Mouse (Mus musculus) MEL (cell line): Measurements from ENCODE around the gene Fam222b. TPM values are rescaled to one million over a fixed set of nuclear protein-coding genes. Genes with fewer than 3 reads are reported as not detected.

ENCODE experiments used
- DNase-seq: peaks from one replicate; pipeline ENCODE4 v3.0.0; 2011; ENCODE audit warnings: low read depth, low spot score
- H3K27ac ChIP-seq: 2 replicates; pipeline ENCODE4 v1.5.1; 2012; ENCODE audit warnings: low read depth, mild to moderate bottlenecking, control low read depth, low read length, moderate library complexity; ENCODE audit not compliant: control insufficient read depth
- H3K27me3 ChIP-seq, 2 experiments: fragments of 150-350 bp in 1 of 2; sonication (generic) in 1 of 2; 2 replicates each; pipeline ENCODE4 v1.6.1; 2012; ENCODE audit warnings: low read length in 2 of 2, mild to moderate bottlenecking in 2 of 2, improper control_type of control experiment in 1 of 2, moderate library complexity in 1 of 2; ENCODE audit not compliant: insufficient read depth in 2 of 2, control insufficient read depth in 1 of 2
- H3K36me3 ChIP-seq, 2 experiments: 2 replicates each; pipeline ENCODE4 v1.6.1; 2012 to 2014; ENCODE audit warnings: low read length in 2 of 2, improper control_type of control experiment in 1 of 2, inconsistent platforms in 1 of 2, mild to moderate bottlenecking in 1 of 2; ENCODE audit not compliant: insufficient read depth in 2 of 2, control insufficient read depth in 1 of 2
- H3K4me1 ChIP-seq, 2 experiments: fragments of 150-350 bp in 1 of 2; sonication (generic) in 1 of 2; 2 replicates each; pipeline ENCODE4 v1.6.1; 2012; ENCODE audit warnings: low read length in 2 of 2, improper control_type of control experiment in 1 of 2, mild to moderate bottlenecking in 1 of 2; ENCODE audit not compliant: insufficient read depth in 2 of 2, control insufficient read depth in 1 of 2
- H3K4me3 ChIP-seq, 2 experiments: fragments of 150-350 bp in 1 of 2; sonication (generic) in 1 of 2; 2 replicates each; pipeline ENCODE4 v1.5.1; 2012; ENCODE audit warnings: low read depth in 2 of 2, low read length in 2 of 2, mild to moderate bottlenecking in 2 of 2, moderate library complexity in 2 of 2, control low read depth in 1 of 2, improper control_type of control experiment in 1 of 2; ENCODE audit not compliant: control insufficient read depth in 1 of 2, insufficient read depth in 1 of 2
- H3K79me2 ChIP-seq: 2 replicates; pipeline ENCODE4 v1.6.1; 2012; ENCODE audit warnings: mild to moderate bottlenecking, low read length, moderate library complexity; ENCODE audit not compliant: control insufficient read depth, poor library complexity, insufficient read depth
- H3K9ac ChIP-seq: 2 replicates; pipeline ENCODE4 v1.6.1; 2012; ENCODE audit warnings: low read depth, mild to moderate bottlenecking, control low read depth, low read length, moderate library complexity; ENCODE audit not compliant: control insufficient read depth, poor library complexity, severe bottlenecking
- H3K9me3 ChIP-seq: fragments of 150-350 bp; sonication (generic); replicated peaks from 2 replicates; pipeline ENCODE4 v1.6.1; 2012; ENCODE audit warnings: mild to moderate bottlenecking, low read length, improper control_type of control experiment, moderate library complexity; ENCODE audit not compliant: insufficient read depth
- BHLHE40 ChIP-seq: IDR thresholded peaks from 2 replicates; pipeline ENCODE4 v1.6.1; 2012; ENCODE audit warnings: low read depth, mild to moderate bottlenecking, inconsistent platforms, low read length, improper control_type of control experiment, borderline replicate concordance
- CHD1 ChIP-seq: IDR thresholded peaks from 2 replicates; pipeline ENCODE4 v1.6.1; 2012; ENCODE audit warnings: low read depth, mild to moderate bottlenecking, inconsistent platforms, low read length, improper control_type of control experiment
- CHD2 ChIP-seq: IDR thresholded peaks from 2 replicates; pipeline ENCODE4 v1.6.1; 2011; ENCODE audit warnings: low read length, improper control_type of control experiment
- CTCF ChIP-seq, 3 experiments: IDR thresholded peaks in 2 of 3; conservative IDR thresholded peaks in 1 of 3; 2 replicates each; pipeline ENCODE4 v1.5.1; 2011 to 2012; ENCODE audit warnings: low read length in 3 of 3, low read depth in 2 of 3, mild to moderate bottlenecking in 2 of 3, improper control_type of control experiment in 1 of 3, inconsistent platforms in 1 of 3, mixed read lengths in 1 of 3, moderate library complexity in 1 of 3; ENCODE audit not compliant: control insufficient read depth in 1 of 3, insufficient read depth in 1 of 3, poor library complexity in 1 of 3, severe bottlenecking in 1 of 3
- ELF1 ChIP-seq: IDR thresholded peaks from 2 replicates; pipeline ENCODE4 v1.6.1; 2014; ENCODE audit warnings: low read depth, mild to moderate bottlenecking, inconsistent platforms, low read length, improper control_type of control experiment, moderate library complexity
- EP300 ChIP-seq, 2 experiments: IDR thresholded peaks; 2 replicates each; pipeline ENCODE4 v1.6.1; 2011; ENCODE audit warnings: improper control_type of control experiment in 2 of 2, low read length in 2 of 2, low read depth in 1 of 2, mild to moderate bottlenecking in 1 of 2
- ETS1 ChIP-seq: IDR thresholded peaks from 2 replicates; pipeline ENCODE4 v1.6.1; 2012; ENCODE audit warnings: low read depth, mild to moderate bottlenecking, inconsistent platforms, low read length, improper control_type of control experiment, moderate library complexity
- GABPA ChIP-seq: IDR thresholded peaks from 2 replicates; pipeline ENCODE4 v1.6.1; 2012; ENCODE audit warnings: low read depth, mild to moderate bottlenecking, inconsistent platforms, low read length, improper control_type of control experiment, moderate library complexity
- GATA1 ChIP-seq: IDR thresholded peaks from 2 replicates; pipeline ENCODE4 v1.6.1; 2011; ENCODE audit warnings: low read depth, low read length, improper control_type of control experiment
- HCFC1 ChIP-seq: IDR thresholded peaks from 2 replicates; pipeline ENCODE4 v1.6.1; 2012; ENCODE audit warnings: low read depth, mild to moderate bottlenecking, inconsistent platforms, low read length, improper control_type of control experiment, moderate library complexity
- JUND ChIP-seq: IDR thresholded peaks from 2 replicates; pipeline ENCODE4 v1.6.1; 2011; ENCODE audit warnings: low read depth, mild to moderate bottlenecking, improper control_type of control experiment, low read length
- KAT2A ChIP-seq: conservative IDR thresholded peaks from 2 replicates; pipeline ENCODE4 v1.6.1; 2012; ENCODE audit warnings: low read depth, low read length, improper control_type of control experiment, inconsistent platforms
- MAFK ChIP-seq: IDR thresholded peaks from 2 replicates; pipeline ENCODE4 v1.6.1; 2011; ENCODE audit warnings: low read depth, mild to moderate bottlenecking, low read length, improper control_type of control experiment, borderline replicate concordance
- MAX ChIP-seq: IDR thresholded peaks from 2 replicates; pipeline ENCODE4 v1.6.1; 2011; ENCODE audit warnings: low read length, improper control_type of control experiment
- MAZ ChIP-seq: IDR thresholded peaks from 2 replicates; pipeline ENCODE4 v1.6.1; 2012; ENCODE audit warnings: low read depth, mild to moderate bottlenecking, inconsistent platforms, low read length, improper control_type of control experiment
- MEF2A ChIP-seq: IDR thresholded peaks from 2 replicates; pipeline ENCODE4 v1.6.1; 2014; ENCODE audit warnings: low read depth, mild to moderate bottlenecking, inconsistent platforms, low read length, improper control_type of control experiment; ENCODE audit not compliant: poor library complexity, insufficient replicate concordance, severe bottlenecking; ENCODE audit errors: extremely low read depth
- MXI1 ChIP-seq: IDR thresholded peaks from 2 replicates; pipeline ENCODE4 v1.6.1; 2011; ENCODE audit warnings: mild to moderate bottlenecking, low read depth, low read length, improper control_type of control experiment
- MYB ChIP-seq: IDR thresholded peaks from 2 replicates; pipeline ENCODE4 v1.6.1; 2011; ENCODE audit warnings: mild to moderate bottlenecking, low read depth, low read length, improper control_type of control experiment
- MYC ChIP-seq: IDR thresholded peaks from 2 replicates; pipeline ENCODE4 v1.6.1; 2011; ENCODE audit warnings: low read depth, mild to moderate bottlenecking, low read length, improper control_type of control experiment, moderate library complexity
- NELFE ChIP-seq: IDR thresholded peaks from 2 replicates; pipeline ENCODE4 v1.6.1; 2011; ENCODE audit warnings: low read depth, low read length, improper control_type of control experiment
- NRF1 ChIP-seq: IDR thresholded peaks from 2 replicates; pipeline ENCODE4 v1.6.1; 2014; ENCODE audit warnings: low read depth, mild to moderate bottlenecking, inconsistent platforms, low read length, improper control_type of control experiment, moderate library complexity; ENCODE audit not compliant: poor library complexity, insufficient read depth, severe bottlenecking
- POLR2AphosphoS2 ChIP-seq: IDR thresholded peaks from 2 replicates; pipeline ENCODE4 v1.6.1; 2011; ENCODE audit warnings: low read length, improper control_type of control experiment
- POLR2AphosphoS5 ChIP-seq: IDR thresholded peaks from 2 replicates; pipeline ENCODE4 v1.6.1; 2012; ENCODE audit warnings: low read depth, borderline replicate concordance, mild to moderate bottlenecking, inconsistent platforms, low read length, moderate library complexity, mixed read lengths
- RAD21 ChIP-seq: IDR thresholded peaks from 2 replicates; pipeline ENCODE4 v1.6.1; 2011; ENCODE audit warnings: mild to moderate bottlenecking, low read depth, low read length, improper control_type of control experiment
- RCOR1 ChIP-seq: IDR thresholded peaks from 2 replicates; pipeline ENCODE4 v1.6.1; 2012; ENCODE audit warnings: low read depth, mild to moderate bottlenecking, inconsistent platforms, low read length, improper control_type of control experiment
- SIN3A ChIP-seq: IDR thresholded peaks from 2 replicates; pipeline ENCODE4 v1.6.1; 2012; ENCODE audit warnings: low read length, improper control_type of control experiment, inconsistent platforms
- SMC3 ChIP-seq: IDR thresholded peaks from 2 replicates; pipeline ENCODE4 v1.6.1; 2011; ENCODE audit warnings: low read depth, low read length, improper control_type of control experiment
- TAL1 ChIP-seq: IDR thresholded peaks from 2 replicates; pipeline ENCODE4 v1.6.1; 2012; ENCODE audit warnings: mild to moderate bottlenecking, inconsistent platforms, low read length, moderate library complexity, mixed read lengths
- TBP ChIP-seq: IDR thresholded peaks from 2 replicates; pipeline ENCODE4 v1.8.0; 2011; ENCODE audit warnings: low read depth, low read length, improper control_type of control experiment
- UBTF ChIP-seq: IDR thresholded peaks from 2 replicates; pipeline ENCODE4 v1.6.1; 2012; ENCODE audit warnings: low read depth, mild to moderate bottlenecking, inconsistent platforms, low read length, improper control_type of control experiment, moderate library complexity, borderline replicate concordance; ENCODE audit not compliant: insufficient read depth
- USF1 ChIP-seq: IDR thresholded peaks from 2 replicates; pipeline ENCODE4 v1.6.1; 2014; ENCODE audit warnings: low read depth, mild to moderate bottlenecking, inconsistent platforms, low read length, improper control_type of control experiment, moderate library complexity
- USF2 ChIP-seq, 2 experiments: IDR thresholded peaks; 2 replicates each; pipeline ENCODE4 v1.6.1; 2011 to 2012; ENCODE audit warnings: improper control_type of control experiment in 2 of 2, low read length in 2 of 2, borderline replicate concordance in 1 of 2, inconsistent platforms in 1 of 2, low read depth in 1 of 2, mild to moderate bottlenecking in 1 of 2; ENCODE audit not compliant: insufficient read depth in 1 of 2
- ZKSCAN1 ChIP-seq: IDR thresholded peaks from 2 replicates; pipeline ENCODE4 v1.6.1; 2012; ENCODE audit warnings: low read depth, mild to moderate bottlenecking, inconsistent platforms, low read length, improper control_type of control experiment, moderate library complexity
- ZMIZ1 ChIP-seq: IDR thresholded peaks from 2 replicates; pipeline ENCODE4 v1.6.1; 2012; ENCODE audit warnings: low read depth, mild to moderate bottlenecking, inconsistent platforms, low read length, improper control_type of control experiment, moderate library complexity
- ZNF384 ChIP-seq: IDR thresholded peaks from 2 replicates; pipeline ENCODE4 v1.6.1; 2012; ENCODE audit warnings: low read depth, mild to moderate bottlenecking, inconsistent platforms, low read length, improper control_type of control experiment
- polyA plus RNA-seq, 2 experiments: library from polyadenylated mRNA; stranded (reverse) in 1 of 2; unstranded in 1 of 2; fragments of >175 nt in 1 of 2; fragments of >200 nt in 1 of 2; gene quantifications; 2 replicates each; pipeline versions ENCODE4 v1.2.1 to v1.2.4; 2012; ENCODE audit warnings: low replicate concordance in 2 of 2, low read depth in 1 of 2; ENCODE audit not compliant: insufficient read length in 2 of 2, insufficient read depth in 1 of 2, missing spikeins in 1 of 2
- total RNA-seq: library from RNA; depleted of rRNA; stranded (reverse); fragments of 300-350 nt; gene quantifications from 2 replicates; pipeline ENCODE4 v1.2.3, GENCODE M21; 2012

Gene Fam222b
- total and polyA plus RNA-seq, 3 experiments: 2.4 to 8.1 TPM; not detected in 1

DNA sequence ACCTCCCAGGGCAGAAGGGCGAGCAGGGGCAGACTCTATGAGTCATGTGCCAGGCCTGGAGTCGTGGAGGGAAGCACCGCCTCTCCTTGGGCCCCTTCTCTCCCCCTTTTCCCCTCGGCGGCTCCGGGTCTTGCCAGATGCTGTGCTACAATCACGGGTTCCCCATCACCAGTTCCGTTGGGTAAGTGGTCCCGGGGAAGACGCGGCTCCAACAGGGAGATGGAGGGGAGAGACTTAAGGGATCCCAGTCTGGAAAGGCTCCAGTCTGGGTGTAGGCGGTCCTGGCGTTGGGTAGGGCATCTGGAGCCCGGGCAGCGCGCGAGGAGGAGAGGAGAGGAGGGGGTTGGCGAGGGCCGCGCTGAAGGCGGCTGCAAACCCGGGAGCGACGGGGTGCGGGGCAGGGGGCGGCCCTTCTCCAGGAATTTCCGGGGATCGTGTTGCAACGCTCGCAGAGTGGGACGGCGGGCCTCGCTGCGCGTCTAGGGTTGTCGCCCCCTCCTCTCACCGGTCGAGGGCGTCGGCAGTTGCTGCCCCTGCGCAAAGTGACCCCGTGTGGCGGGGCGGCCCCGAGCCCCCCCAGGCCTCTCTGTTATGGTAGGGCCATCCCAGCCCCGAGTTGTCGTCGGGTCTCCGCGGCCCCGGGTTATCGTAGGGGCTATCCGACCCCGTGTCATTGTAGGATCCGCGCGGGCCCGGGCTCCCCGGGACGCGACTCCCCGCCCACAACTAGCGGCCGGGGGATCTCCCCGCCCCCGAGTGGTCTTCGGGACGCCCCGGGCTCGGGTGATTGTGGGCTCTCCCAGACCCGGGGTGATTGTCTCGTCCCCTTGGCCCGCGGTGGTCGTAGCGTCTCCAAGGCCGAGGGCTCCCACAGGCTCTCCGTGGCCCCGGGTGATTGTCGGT, 94.1 kb downstream of the Fam222b start, which contains the start of gene Rab34:
TSS of gene Rab34 (plus strand) at position 100 of the 903 bp plus-strand sequence.
- peaks cover 0 to 6% of the 10 kb centered on the region in 2 experiments; a peak in 1 of 4 replicates for H3K27me3 ChIP-seq
- no peaks in the 10 kb centered on the region for H3K9me3 ChIP-seq
- peaks cover 9% of the 10 kb centered on the region; the same call in 1 of the 2 replicates for H3K79me2 ChIP-seq
- DNase-seq: peak; percentile 57
- peaks cover 0 to 12% of the 10 kb centered on the region in 2 experiments; a peak in 2 of 4 replicates for H3K4me1 ChIP-seq
- peak within 1 kb of the TSS; percentile 72 to 73 for H3K4me3 ChIP-seq
- H3K27ac ChIP-seq: no peak within 1 kb of the TSS
- H3K36me3 ChIP-seq: peaks cover 0 to 6% of the 10 kb centered on the region in 2 experiments; a peak in 3 of 4 replicates
- H3K9ac ChIP-seq: peak within 1 kb of the TSS; percentile 88
- TF ChIP-seq HCFC1 (no peak; the same call in 1 of the 2 replicates), CHD1 (no peak), SIN3A (no peak; the same call in 1 of the 2 replicates), JUND (no peak), ELF1 (no peak), MEF2A (no peak), ETS1 (no peak), MAX (no peak), TAL1 (no peak), CTCF (IDR thresholded peaks at IDR 0.05 in 2 of 3, conservative IDR thresholded peaks at IDR 0.05 in 1 of 3; ENCODE audit: control insufficient read depth in 1 of 3, insufficient read depth in 1 of 3, low read depth in 2 of 3, low read length in 3 of 3, poor library complexity in 1 of 3, severe bottlenecking in 1 of 3) (no peak), CHD2 (no peak), ZNF384 (no peak), MYB (no peak), EP300 (IDR thresholded peaks at IDR 0.05; ENCODE audit: low read depth in 1 of 2, low read length in 2 of 2) (no peak), ZMIZ1 (no peak), UBTF (no peak), KAT2A (no peak), RAD21 (no peak), USF2 (IDR thresholded peaks at IDR 0.05; ENCODE audit: borderline replicate concordance in 1 of 2, insufficient read depth in 1 of 2, low read depth in 1 of 2, low read length in 2 of 2) (no peak), GABPA (no peak), POLR2AphosphoS2 (no peak), ZKSCAN1 (no peak), NELFE (peak; percentile 14; the same call in 1 of the 2 replicates), MAZ (peak; percentile 34; the same call in 1 of the 2 replicates), GATA1 (no peak), MAFK (no peak), USF1 (0 out of 2 replicates have a peak, but pooled peaks have one; percentile 42), TBP (no peak), BHLHE40 (no peak), MYC (no peak), MXI1 (no peak; the same call in 1 of the 2 replicates), SMC3 (no peak), NRF1 (peak; percentile 15; the same call in 1 of the 2 replicates), RCOR1 (no peak), POLR2AphosphoS5 (no peak)
